In the genomic region with DNA sequence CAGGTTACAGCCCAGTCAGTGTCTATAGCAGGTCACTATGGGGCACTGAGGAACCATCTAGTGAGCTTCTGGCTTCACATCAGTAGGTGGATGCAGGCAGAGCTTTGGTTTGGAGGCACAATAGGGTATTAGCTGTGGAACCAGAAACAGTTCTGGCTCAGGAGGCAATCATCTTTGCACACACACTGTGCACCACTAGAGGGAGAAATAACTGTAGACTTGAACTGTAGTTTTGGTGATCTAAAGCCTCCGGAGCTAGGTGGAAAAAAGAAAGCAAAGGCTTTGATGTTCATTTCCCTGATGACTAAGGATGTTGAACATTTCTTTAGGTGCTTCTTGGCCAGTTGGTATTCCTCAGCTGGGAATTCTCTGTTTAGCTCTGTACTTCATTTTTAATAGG, we compare ENCODE assay signal across 18 mouse cellular contexts.
DNase-seq lines count a peak whose midpoint lies in the region; ATAC-seq and TF ChIP-seq lines count a peak whose summit lies in the region.
"Had no signal": no experiment of that assay in that cellular context is flagged by ENCODE, and none has a peak within 500 bp of the region (broad histone marks: within the 10 kb centered on the region; RNA-seq: fewer than 3 reads in every experiment).

No protein-coding gene starts in this region.

- H3K27ac ChIP-seq in lung, embryonic 14.5 days (ENCODE audit: low read depth): no peak overlapping the region
- H3K27ac ChIP-seq: embryonic facial prominence, embryonic 15.5 days; heart, embryonic 15.5 days; hindbrain, embryonic 15.5 days; midbrain, embryonic 13.5 days; neural tube, embryonic 12.5 days had no signal

- no peak for ATAC-seq in lung, embryonic 14.5 days (ENCODE audit: insufficient read depth)
- peak; percentile 75 to 82; a peak in 3 of 4 replicates for ATAC-seq in hematopoietic stem cell, adult 5-6 weeks (replicated peaks in 1 of 2; ENCODE audit: insufficient read depth in 1 of 2, low FRiP score in 2 of 2, low TSS enrichment in 1 of 2, low read depth in 1 of 2, poor library complexity in 2 of 2, severe bottlenecking in 2 of 2)
- ATAC-seq: forebrain, embryonic 14.5 days; lung, postnatal 0 days; midbrain, embryonic 13.5 days had no signal

- no peaks in the 10 kb centered on the region for H3K4me1 ChIP-seq in lung, embryonic 14.5 days (ENCODE audit: insufficient read depth)
- H3K4me1 ChIP-seq: embryonic facial prominence, embryonic 15.5 days; heart, embryonic 15.5 days; hindbrain, embryonic 15.5 days; midbrain, embryonic 13.5 days; neural tube, embryonic 12.5 days had no signal

- H3K4me2 ChIP-seq in lung, embryonic 14.5 days: no peak overlapping the region
- H3K4me2 ChIP-seq: embryonic facial prominence, embryonic 15.5 days; heart, embryonic 15.5 days; hindbrain, embryonic 15.5 days; midbrain, embryonic 13.5 days; neural tube, embryonic 12.5 days had no signal

- DNase-seq in lung, embryonic 14.5 days: no peak
- no peak for DNase-seq in lung, postnatal 10 days
- DNase-seq in ES-CJ7 (ENCODE audit: low read depth, low spot score): peak; percentile 29
- peak; percentile 29 for DNase-seq in thymus, postnatal 4 days
- no peak for DNase-seq in retina, postnatal 1 day
- DNase-seq in kidney, adult 18-20 months: no peak
- DNase-seq: cerebellum, postnatal 14 days; gastrocnemius, postnatal 10 days; kidney, postnatal 14 days; layer of hippocampus, postnatal 36 days had no signal

- peak; percentile 16; the same call in 1 of the 2 replicates for TF ChIP-seq CTCF in lung, embryonic 14.5 days (IDR thresholded peaks at IDR 0.05; ENCODE audit: low read depth)

- H3K9me3 ChIP-seq in lung, embryonic 14.5 days (ENCODE audit: low read depth, low read length): no peaks in the 10 kb centered on the region
- H3K9me3 ChIP-seq: embryonic facial prominence, embryonic 15.5 days; heart, embryonic 15.5 days; hindbrain, embryonic 15.5 days; midbrain, embryonic 13.5 days; neural tube, embryonic 12.5 days had no signal

- H3K9ac ChIP-seq in lung, embryonic 14.5 days: no peak overlapping the region
- H3K9ac ChIP-seq: embryonic facial prominence, embryonic 15.5 days; heart, embryonic 15.5 days; hindbrain, embryonic 15.5 days; midbrain, embryonic 13.5 days; neural tube, embryonic 12.5 days had no signal

- H3K36me3 ChIP-seq in lung, embryonic 14.5 days (ENCODE audit: insufficient read depth): no peaks in the 10 kb centered on the region
- H3K36me3 ChIP-seq: embryonic facial prominence, embryonic 15.5 days; heart, embryonic 15.5 days; hindbrain, embryonic 15.5 days; midbrain, embryonic 13.5 days; neural tube, embryonic 12.5 days had no signal

- H3K27me3 ChIP-seq in lung, embryonic 14.5 days (ENCODE audit: insufficient read depth, low read length): no peaks in the 10 kb centered on the region
- H3K27me3 ChIP-seq: embryonic facial prominence, embryonic 15.5 days; heart, embryonic 15.5 days; hindbrain, embryonic 15.5 days; midbrain, embryonic 13.5 days; neural tube, embryonic 12.5 days had no signal

- WGBS in lung, embryonic 14.5 days: 67% methylated on average over 1 of the region's 1 CpGs

- no peak overlapping the region for H3K4me3 ChIP-seq in lung, embryonic 14.5 days (ENCODE audit: low read depth, low read length)
- H3K4me3 ChIP-seq: embryonic facial prominence, embryonic 15.5 days; heart, embryonic 15.5 days; hindbrain, embryonic 15.5 days; midbrain, embryonic 13.5 days; neural tube, embryonic 12.5 days had no signal

Comparison
In these comparisons a context has a peak if more than half of its experiments do, and no peak if none do; other contexts are left out.
1. DNase-seq: peak in ES-CJ7 (single experiment) and thymus, postnatal 4 days (single experiment); none in lung, embryonic 14.5 days (single experiment), lung, postnatal 10 days (single experiment), retina, postnatal 1 day (single experiment) and kidney, adult 18-20 months (single experiment).